Mouse (Mus musculus): ENCODE measurements around the gene Mapk13. TPM values are rescaled to one million over a fixed set of nuclear protein-coding genes. Genes with fewer than 3 reads are reported as not detected.

The Mapk13 gene
- total and polyA plus RNA-seq, 3 experiments = 0.04 to 1.4 TPM; not detected in 1

DNA sequence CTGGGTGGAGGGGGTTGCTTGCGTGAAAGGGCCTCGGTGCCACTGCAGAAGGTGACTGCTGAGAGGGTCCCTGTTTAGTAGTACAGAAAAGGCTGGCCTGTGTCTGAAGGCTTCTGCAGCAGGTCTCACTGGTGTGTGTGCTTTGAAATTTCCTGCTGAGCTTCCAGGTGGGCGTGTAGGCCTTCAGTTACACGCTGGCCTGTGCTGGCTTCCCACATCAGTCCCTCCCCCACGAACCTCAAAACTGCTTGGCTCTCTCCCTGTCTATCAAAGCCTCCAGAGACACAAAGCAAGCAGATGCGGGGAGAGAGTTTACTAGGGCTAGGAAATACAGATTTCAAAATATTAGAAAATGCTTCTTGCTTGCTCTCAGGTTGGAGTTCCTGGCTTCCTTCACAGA, 55.8 kb downstream of the Mapk13 start:
- Histone ChIP-seq H3K9me3 (replicated peaks; ENCODE audit: insufficient read depth, low read length) (no peaks in the 10 kb centered on the region), H3K79me2 (ENCODE audit: control insufficient read depth, insufficient read depth, low read length, poor library complexity) (no peaks in the 10 kb centered on the region), H3K27ac (ENCODE audit: control insufficient read depth, low read depth, low read length) (no peak overlapping the region), H3K4me3 (ENCODE audit: control insufficient read depth in 1 of 2, insufficient read depth in 1 of 2, low read depth in 2 of 2, low read length in 2 of 2) (no peak overlapping the region), H3K36me3 (ENCODE audit: control insufficient read depth in 1 of 2, insufficient read depth in 2 of 2, low read length in 2 of 2) (peaks cover 0 to 6% of the 10 kb centered on the region in 2 experiments; a peak in 3 of 4 replicates), H3K9ac (ENCODE audit: control insufficient read depth, low read depth, low read length, poor library complexity, severe bottlenecking) (no peak overlapping the region), H3K27me3 (ENCODE audit: control insufficient read depth in 1 of 2, insufficient read depth in 2 of 2, low read length in 2 of 2) (no peaks in the 10 kb centered on the region), H3K4me1 (ENCODE audit: control insufficient read depth in 1 of 2, insufficient read depth in 2 of 2, low read length in 2 of 2) (peaks cover 8 to 20% of the 10 kb centered on the region in 2 experiments)
- no peak for DNase-seq (ENCODE audit: low read depth, low spot score)
- TF ChIP-seq RCOR1 (IDR thresholded peaks at IDR 0.05; ENCODE audit: low read depth, low read length) (no peak), EP300 (IDR thresholded peaks at IDR 0.05; ENCODE audit: low read depth in 1 of 2, low read length in 2 of 2) (no peak), ZC3H11A (IDR thresholded peaks at IDR 0.05; ENCODE audit: low read depth, low read length) (no peak), MAZ (IDR thresholded peaks at IDR 0.05; ENCODE audit: low read depth, low read length) (no peak), BHLHE40 (IDR thresholded peaks at IDR 0.05; ENCODE audit: borderline replicate concordance, low read depth, low read length) (no peak), POLR2AphosphoS2 (IDR thresholded peaks at IDR 0.05; ENCODE audit: low read length) (no peak), NELFE (IDR thresholded peaks at IDR 0.05; ENCODE audit: low read depth, low read length) (no peak), UBTF (IDR thresholded peaks at IDR 0.05; ENCODE audit: borderline replicate concordance, insufficient read depth, low read depth, low read length) (no peak), MYC (IDR thresholded peaks at IDR 0.05; ENCODE audit: low read depth, low read length) (no peak), MAFK (IDR thresholded peaks at IDR 0.05; ENCODE audit: borderline replicate concordance, low read depth, low read length) (no peak)

DNA sequence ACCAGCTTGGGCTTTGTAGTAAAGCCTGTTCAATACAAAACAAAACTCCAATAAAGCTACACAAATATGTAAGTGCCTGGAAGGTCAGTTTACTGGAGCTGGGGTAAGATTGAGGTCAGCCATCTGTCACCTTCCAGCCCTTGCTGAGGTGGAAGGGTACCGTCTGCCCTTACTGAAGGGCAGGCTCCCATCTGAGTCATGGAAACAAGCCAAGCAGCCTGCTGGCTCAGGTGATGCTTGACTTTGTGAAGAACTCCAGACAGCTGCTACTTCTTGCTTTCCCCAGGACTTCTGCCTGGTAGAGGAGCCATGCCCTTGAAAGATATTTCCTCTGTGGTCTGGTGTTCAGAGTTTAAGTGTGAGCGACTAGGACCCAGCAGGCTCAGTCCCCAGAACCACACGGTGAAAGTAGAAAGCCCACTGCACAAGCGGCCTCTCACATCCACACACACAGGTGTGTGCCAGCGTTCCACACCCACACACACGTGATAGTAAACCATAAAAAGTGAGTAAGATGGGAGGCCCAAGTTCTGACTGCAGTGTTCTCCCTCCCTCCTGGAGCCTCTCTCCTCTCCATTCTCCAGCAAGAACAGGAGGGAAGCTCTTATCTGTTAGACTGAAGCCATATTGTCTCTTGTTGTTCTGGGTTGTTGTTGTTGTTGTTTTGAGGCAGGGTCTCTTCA, 56.4 kb downstream of the Mapk13 start:
- Histone ChIP-seq H3K27me3 (ENCODE audit: control insufficient read depth in 1 of 2, insufficient read depth in 2 of 2, low read length in 2 of 2) (no peaks in the 10 kb centered on the region), H3K9ac (ENCODE audit: control insufficient read depth, low read depth, low read length, poor library complexity, severe bottlenecking) (no peak overlapping the region)

GRCm38 (mm10) chr17:28827665-28828231, 58.7 kb downstream of the Mapk13 start:
- Histone ChIP-seq H3K4me3 (ENCODE audit: control insufficient read depth in 1 of 2, insufficient read depth in 1 of 2, low read depth in 2 of 2, low read length in 2 of 2) (no peak overlapping the region), H3K36me3 (ENCODE audit: control insufficient read depth in 1 of 2, insufficient read depth in 2 of 2, low read length in 2 of 2) (peaks cover 0 to 13% of the 10 kb centered on the region in 2 experiments; a peak in 2 of 4 replicates), H3K79me2 (ENCODE audit: control insufficient read depth, insufficient read depth, low read length, poor library complexity) (no peaks in the 10 kb centered on the region), H3K27ac (ENCODE audit: control insufficient read depth, low read depth, low read length) (no peak overlapping the region), H3K9ac (ENCODE audit: control insufficient read depth, low read depth, low read length, poor library complexity, severe bottlenecking) (no peak overlapping the region), H3K4me1 (ENCODE audit: control insufficient read depth in 1 of 2, insufficient read depth in 2 of 2, low read length in 2 of 2) (peaks cover 8 to 24% of the 10 kb centered on the region in 2 experiments), H3K27me3 (ENCODE audit: control insufficient read depth in 1 of 2, insufficient read depth in 2 of 2, low read length in 2 of 2) (no peaks in the 10 kb centered on the region), H3K9me3 (replicated peaks; ENCODE audit: insufficient read depth, low read length) (no peaks in the 10 kb centered on the region)
- TF ChIP-seq E2F4 (IDR thresholded peaks at IDR 0.05; ENCODE audit: borderline replicate concordance, low read depth, low read length) (no peak), ETS1 (IDR thresholded peaks at IDR 0.05; ENCODE audit: low read depth, low read length) (no peak), HCFC1 (IDR thresholded peaks at IDR 0.05; ENCODE audit: low read depth, low read length) (no peak), CHD2 (IDR thresholded peaks at IDR 0.05; ENCODE audit: low read length) (no peak)
- no peak for DNase-seq (ENCODE audit: low read depth, low spot score)

More for the DNA sequence above, 56.4 kb downstream of the Mapk13 start:
- Histone ChIP-seq H3K27ac (ENCODE audit: control insufficient read depth, low read depth, low read length) (no peak overlapping the region), H3K79me2 (ENCODE audit: control insufficient read depth, insufficient read depth, low read length, poor library complexity) (no peaks in the 10 kb centered on the region), H3K9me3 (replicated peaks; ENCODE audit: insufficient read depth, low read length) (no peaks in the 10 kb centered on the region), H3K4me3 (ENCODE audit: control insufficient read depth in 1 of 2, insufficient read depth in 1 of 2, low read depth in 2 of 2, low read length in 2 of 2) (no peak overlapping the region), H3K4me1 (ENCODE audit: control insufficient read depth in 1 of 2, insufficient read depth in 2 of 2, low read length in 2 of 2) (peaks cover 8 to 20% of the 10 kb centered on the region in 2 experiments), H3K36me3 (ENCODE audit: control insufficient read depth in 1 of 2, insufficient read depth in 2 of 2, low read length in 2 of 2) (peaks cover 0 to 6% of the 10 kb centered on the region in 2 experiments; a peak in 3 of 4 replicates)
- DNase-seq (ENCODE audit: low read depth, low spot score) = no peak
- TF ChIP-seq GABPA (IDR thresholded peaks at IDR 0.05; ENCODE audit: low read depth, low read length) = no peak
- no peak for TF ChIP-seq USF1 (IDR thresholded peaks at IDR 0.05; ENCODE audit: low read depth, low read length)
- no peak for TF ChIP-seq ZNF384 (IDR thresholded peaks at IDR 0.05; ENCODE audit: low read depth, low read length)

Data from MEL (cell line).